Mouse (Mus musculus) lung, adult 10 weeks (tissue): ENCODE data around the gene Fbp2. TPM values are rescaled to one million over a fixed set of nuclear protein-coding genes. Genes with fewer than 3 reads are reported as not detected.

ENCODE experiments used
- polyA plus RNA-seq: library from polyadenylated mRNA; stranded (reverse); fragments of 350-450 nt; fragmentation: Illumina TruSeq; extraction: RNeasy Lipid Tissue Mini Kit (QIAGEN cat#74804); gene quantifications from one replicate; pipeline ENCODE4 v1.2.3, GENCODE M21; 2014; ENCODE audit warnings: low read depth, low replicate concordance; ENCODE audit not compliant: insufficient read depth

Gene Fbp2
- 0.93 TPM for polyA plus RNA-seq

DNA sequence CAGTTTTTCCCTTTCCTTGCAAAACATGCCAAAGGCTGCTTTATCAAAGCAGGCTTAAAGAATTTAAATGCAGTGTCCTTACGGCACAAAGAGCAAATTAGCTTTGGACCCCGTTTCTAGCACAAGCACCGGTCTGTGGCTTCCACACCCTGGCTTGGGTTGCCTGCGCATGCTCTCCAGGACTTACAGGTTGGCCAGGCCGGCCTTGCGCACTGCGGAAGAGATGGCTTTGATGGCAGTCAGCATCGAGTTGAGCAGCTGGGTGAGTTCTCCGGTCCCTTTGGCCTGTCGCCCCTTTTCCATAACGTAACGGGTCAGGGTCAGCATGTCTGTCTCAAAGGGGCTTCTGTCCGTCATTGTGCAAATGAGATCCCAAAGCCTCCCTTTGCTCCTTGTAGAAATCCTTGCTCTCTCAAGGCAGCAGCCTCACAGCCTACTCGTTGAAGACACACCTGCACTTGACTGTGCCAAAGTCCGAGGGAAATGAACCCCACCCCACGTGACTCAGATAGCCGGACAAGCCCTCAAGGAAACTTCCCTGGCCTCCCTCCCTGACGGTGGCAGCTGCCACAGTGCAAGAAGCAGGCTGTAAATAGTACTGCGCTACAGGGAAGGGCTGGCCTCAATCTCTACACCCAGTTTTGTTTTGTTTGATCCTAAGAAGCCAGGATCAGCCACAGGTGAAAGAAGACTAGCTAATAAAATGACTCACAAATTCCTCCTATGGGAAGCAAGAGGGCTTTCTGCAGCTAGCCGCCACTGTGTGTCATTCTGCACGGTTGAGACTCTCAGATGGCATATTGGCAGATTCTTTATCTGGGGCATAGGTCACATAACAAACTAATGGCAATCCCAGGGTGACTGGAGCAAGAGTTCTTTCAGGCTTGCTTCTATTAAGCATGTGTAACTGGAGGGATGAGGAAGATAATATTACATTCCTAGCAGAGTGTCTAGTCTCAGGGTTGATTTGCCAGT, at the start of gene Fbp2:
TSS of gene Fbp2 (minus strand) at position 482 of the 975 bp plus-strand sequence.

DNA sequence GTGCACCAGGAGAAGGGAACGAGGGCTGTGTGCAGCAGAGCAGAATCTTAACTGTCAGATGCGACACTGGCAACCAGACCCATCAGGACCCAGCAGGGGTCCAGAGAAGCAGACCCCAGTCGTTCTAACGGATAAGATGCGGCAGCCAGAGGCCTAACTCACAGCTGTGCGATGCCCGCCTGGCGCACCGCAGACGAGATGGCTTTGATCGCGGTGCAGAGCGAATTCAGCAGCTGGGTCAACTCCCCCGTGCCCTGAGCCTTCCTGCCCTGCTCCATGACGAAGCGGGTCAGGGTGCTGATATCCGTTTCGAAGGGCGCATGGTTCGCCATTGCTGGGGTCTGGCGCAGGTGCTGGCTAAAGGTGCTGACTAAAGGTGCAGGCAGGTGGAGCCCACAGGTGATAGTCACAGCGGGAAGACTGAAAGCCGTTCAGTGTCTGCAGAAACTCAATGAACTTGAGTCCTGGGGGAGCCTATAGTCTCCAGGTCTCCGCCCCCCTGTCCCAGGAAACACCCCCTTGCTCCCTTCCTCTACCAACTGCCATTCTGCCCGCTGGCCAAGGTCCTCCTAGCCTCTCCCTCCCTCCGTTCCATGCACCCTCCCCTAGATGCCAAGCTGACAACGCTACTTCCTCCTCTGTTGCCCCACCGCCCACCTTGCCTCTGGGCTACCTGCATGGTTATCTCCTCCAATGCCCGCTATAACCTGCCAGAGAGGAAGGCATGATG, 29.7 kb upstream of the Fbp2 start, which contains the start of gene Fbp1:
TSS of gene Fbp1 (minus strand) at position 571 of the 730 bp plus-strand sequence.

Other genes starting within 250 kb of the Fbp2 start
- 2.3 TPM for gene 6720489N17Rik, start 234.2 kb downstream of the Fbp2 start, polyA plus RNA-seq
- gene Platr25, start 97.7 kb downstream of the Fbp2 start, polyA plus RNA-seq: 5.5 TPM
- gene Gm5141, start 72.6 kb downstream of the Fbp2 start, polyA plus RNA-seq: 1.2 TPM
- 0.76 TPM for gene Fbp1, start 29.9 kb upstream of the Fbp2 start, polyA plus RNA-seq
- 85.8 TPM for gene 2010111I01Rik, start 106.5 kb upstream of the Fbp2 start, polyA plus RNA-seq